Mouse (Mus musculus) kidney, postnatal 36 days (tissue): ENCODE measurements at regions not wholly inside any gene's neighbourhood (a gene's known extent, or its start where the extent isn't known, plus 50 kb on each side); places are given as distances from the start of the nearest gene placed in this dataset.
A peak's percentile ranks its signal among the peaks of the same experiment; 100 is the strongest.

Experiments
- DNase-seq, 2 experiments: peaks; one replicate each; pipeline ENCODE4 v3.0.0; 2021 to 2022; ENCODE audit warnings: mixed read lengths in 2 of 2

- DNase-seq = no peak
Measured at GRCm38 (mm10) chr10:37270236-37271000, 131.7 kb upstream of the Marcks start.

- DNase-seq = no peak
Measured at GRCm38 (mm10) chr10:37266909-37267308, 128.2 kb upstream of the Marcks start.

- DNase-seq = peak; percentile 14 to 23
Measured at GRCm38 (mm10) chr10:37260791-37261488, 122.2 kb upstream of the Marcks start.

GRCm38 (mm10) chr10:37259186-37259585, 120.5 kb upstream of the Marcks start:
- no peak for DNase-seq

GRCm38 (mm10) chr10:37257544-37257943, 118.8 kb upstream of the Marcks start:
- peak in 1 of 2 experiments; percentile 10 for DNase-seq

- no peak for DNase-seq
Measured at GRCm38 (mm10) chr10:37250934-37251521, 112.3 kb upstream of the Marcks start.

- DNase-seq = peak; percentile 24 to 47
Measured at GRCm38 (mm10) chr10:37250157-37250556, 111.4 kb upstream of the Marcks start.

- no peak for DNase-seq
Measured at GRCm38 (mm10) chr10:37249511-37249910, 110.8 kb upstream of the Marcks start.

- no peak for DNase-seq
Measured at GRCm38 (mm10) chr10:37247121-37247520, 108.4 kb upstream of the Marcks start.

- DNase-seq = no peak
Measured at GRCm38 (mm10) chr10:37243136-37243535, 104.4 kb upstream of the Marcks start.

- no peak for DNase-seq
Measured at GRCm38 (mm10) chr10:37241821-37242263, 103.1 kb upstream of the Marcks start.

GRCm38 (mm10) chr10:37240634-37241033, 101.9 kb upstream of the Marcks start:
- DNase-seq = no peak

- DNase-seq = no peak
Measured at GRCm38 (mm10) chr10:37240201-37240600, 101.5 kb upstream of the Marcks start.

- no peak for DNase-seq
Measured at GRCm38 (mm10) chr10:37236001-37236822, 97.5 kb upstream of the Marcks start.

- DNase-seq = peak; percentile 12 to 39
Measured at GRCm38 (mm10) chr10:37231936-37232556, 93.3 kb upstream of the Marcks start.

GRCm38 (mm10) chr10:37231159-37231558, 92.4 kb upstream of the Marcks start:
- DNase-seq = no peak

GRCm38 (mm10) chr10:37227889-37228288, 89.2 kb upstream of the Marcks start:
- no peak for DNase-seq

- no peak for DNase-seq
Measured at GRCm38 (mm10) chr10:37221730-37222129, 83.0 kb upstream of the Marcks start.

- no peak for DNase-seq
Measured at GRCm38 (mm10) chr10:37220434-37220833, 81.7 kb upstream of the Marcks start.

GRCm38 (mm10) chr10:37219936-37220335, 81.2 kb upstream of the Marcks start:
- DNase-seq = peak; percentile 34 to 37

- DNase-seq = no peak
Measured at GRCm38 (mm10) chr10:37219381-37219780, 80.7 kb upstream of the Marcks start.

- no peak for DNase-seq
Measured at GRCm38 (mm10) chr10:37214656-37215055, 75.9 kb upstream of the Marcks start.
